Mouse (Mus musculus): ENCODE measurements around the gene Pip4p1.
"Not testable (repeated sequence)": the region's sequence is repeated elsewhere in the genome, so short reads cannot be mapped to it uniquely, and the experiment has no call there.

Gene Pip4p1

GRCm38 (mm10) chr14:50930754-50931492 lies at the start of gene Pip4p1, which contains the start of gene Pnp:
Pip4p1 (minus strand) TSS chr14:50930856.
Pnp (plus strand) TSS chr14:50931082.
- peak; percentile 99 for DNase-seq (ENCODE audit: low spot score)

GRCm38 (mm10) chr14:50979631-50980030 lies 49.0 kb upstream of the Pip4p1 start:
- no peak for DNase-seq (ENCODE audit: low spot score)

GRCm38 (mm10) chr14:50978451-50978850 lies 47.8 kb upstream of the Pip4p1 start:
- not testable (repeated sequence) for DNase-seq (ENCODE audit: low spot score)

- no peak for DNase-seq (ENCODE audit: low spot score)
These were observed 46.0 kb upstream of the Pip4p1 start for GRCm38 (mm10) chr14:50976674-50977073.

- no peak for DNase-seq (ENCODE audit: low spot score)
These were observed 44.3 kb upstream of the Pip4p1 start for GRCm38 (mm10) chr14:50975001-50975400.

GRCm38 (mm10) chr14:50973700-50974099 lies 43.0 kb upstream of the Pip4p1 start:
- no peak for DNase-seq (ENCODE audit: low spot score)

- not testable (repeated sequence) for DNase-seq (ENCODE audit: low spot score)
These were observed 42.4 kb upstream of the Pip4p1 start for GRCm38 (mm10) chr14:50973054-50973453.

GRCm38 (mm10) chr14:50970822-50971221 lies 40.2 kb upstream of the Pip4p1 start:
- DNase-seq (ENCODE audit: low spot score), result no peak

- DNase-seq (ENCODE audit: low spot score), result no peak
These were observed 39.2 kb upstream of the Pip4p1 start for GRCm38 (mm10) chr14:50969558-50970544.

GRCm38 (mm10) chr14:50969041-50969440 lies 38.4 kb upstream of the Pip4p1 start:
- no peak for DNase-seq (ENCODE audit: low spot score)

- DNase-seq (ENCODE audit: low spot score), result no peak
These were observed 37.7 kb upstream of the Pip4p1 start for GRCm38 (mm10) chr14:50968216-50968980.

- DNase-seq (ENCODE audit: low spot score), result not testable (repeated sequence)
These were observed 27.8 kb upstream of the Pip4p1 start for GRCm38 (mm10) chr14:50958289-50958995.

GRCm38 (mm10) chr14:50957146-50957545 lies 26.5 kb upstream of the Pip4p1 start:
- not testable (repeated sequence) for DNase-seq (ENCODE audit: low spot score)

GRCm38 (mm10) chr14:50956724-50957123 lies 26.1 kb upstream of the Pip4p1 start:
- not testable (repeated sequence) for DNase-seq (ENCODE audit: low spot score)

- peak; percentile 72 for DNase-seq (ENCODE audit: low spot score)
These were observed 25.4 kb upstream of the Pip4p1 start, which contains the start of gene Pnp2 for GRCm38 (mm10) chr14:50955942-50956508. Pnp2 (plus strand) TSS chr14:50955992.

- DNase-seq (ENCODE audit: low spot score), result no peak
These were observed 24.8 kb upstream of the Pip4p1 start for GRCm38 (mm10) chr14:50955487-50955886.

- not testable (repeated sequence) for DNase-seq (ENCODE audit: low spot score)
These were observed 14.9 kb upstream of the Pip4p1 start for GRCm38 (mm10) chr14:50945526-50945925.

- DNase-seq (ENCODE audit: low spot score), result not testable (repeated sequence)
These were observed 14.4 kb upstream of the Pip4p1 start for GRCm38 (mm10) chr14:50945081-50945480.

GRCm38 (mm10) chr14:50944668-50945033 lies 14.0 kb upstream of the Pip4p1 start:
- peak; percentile 81 for DNase-seq (ENCODE audit: low spot score)

GRCm38 (mm10) chr14:50943932-50944667 lies 13.4 kb upstream of the Pip4p1 start, which contains the start of gene Gm49342:
Gm49342 (plus strand) TSS chr14:50944517.
- peak; percentile 81 for DNase-seq (ENCODE audit: low spot score)
